Mouse (Mus musculus): ENCODE results near the gene Bsph1.
"Not testable (repeated sequence)": the region's sequence is repeated elsewhere in the genome, so short reads cannot be mapped to it uniquely, and the experiment has no call there.

Gene Bsph1

GRCm38 (mm10) chr7:13450541-13450940 lies at the start of gene Bsph1:
Gene Bsph1, plus strand, starts transcription at chr7:13450841.
- DNase-seq (ENCODE audit: low spot score in 2 of 2) = not testable (repeated sequence)

- peak; percentile 11 to 19 for DNase-seq (ENCODE audit: low spot score in 2 of 2)
Observed at GRCm38 (mm10) chr7:13511539-13511938, 60.9 kb downstream of the Bsph1 start.

All from urinary bladder, postnatal 36 days (tissue).